Mouse (Mus musculus): ENCODE results near the gene Dnm2. TPM values are rescaled to one million over a fixed set of nuclear protein-coding genes. Genes with fewer than 3 reads are reported as not detected.

Dnm2 gene
- polyA plus RNA-seq (2015; fragmentation: Nextera tagmentation; extraction: Ambion mirVana): 75.3 and 79.1 TPM in 2 replicates

- peak within 1 kb of the TSS; percentile 78 for H3K4me3 ChIP-seq (replicated peaks)
- H3K4me2 ChIP-seq: peak within 1 kb of the TSS; percentile 86
- no peaks in the 10 kb centered on the region for H3K9me3 ChIP-seq (replicated peaks)
- peaks cover 30% of the 10 kb centered on the region for H3K4me1 ChIP-seq
- peak within 1 kb of the TSS; percentile 89 for H3K9ac ChIP-seq
- ATAC-seq (replicated peaks; ENCODE audit: low FRiP score): peak; percentile 99
- under 1% methylated on average over 82 of the region's 82 CpGs for WGBS
- H3K27ac ChIP-seq: peak within 1 kb of the TSS; percentile 92
- H3K27me3 ChIP-seq: no peaks in the 10 kb centered on the region
- H3K36me3 ChIP-seq: peaks cover 23% of the 10 kb centered on the region
These were observed at the start of gene Dnm2 for GRCm38 (mm10) chr9:21424631-21425555. TSS of gene Dnm2 (plus strand) at chr9:21424908.

- Histone ChIP-seq H3K4me1 (peaks cover 5% of the 10 kb centered on the region; the same call in 1 of the 2 replicates), H3K9me3 (replicated peaks) (no peaks in the 10 kb centered on the region), H3K27ac (no peak overlapping the region), H3K4me2 (no peak overlapping the region), H3K4me3 (replicated peaks) (no peak overlapping the region), H3K36me3 (peaks cover 37% of the 10 kb centered on the region), H3K27me3 (no peaks in the 10 kb centered on the region), H3K9ac (no peak overlapping the region)
- WGBS: 84% methylated on average over 3 of the region's 3 CpGs
- no peak for ATAC-seq (replicated peaks; ENCODE audit: low FRiP score)
These were observed 45.5 kb upstream of the Dnm2 start for GRCm38 (mm10) chr9:21379195-21379594.

GRCm38 (mm10) chr9:21380868-21381267 is 43.8 kb upstream of the Dnm2 start:
- no peak overlapping the region for H3K4me2 ChIP-seq
- no peak for ATAC-seq (replicated peaks; ENCODE audit: low FRiP score)
- H3K4me3 ChIP-seq (replicated peaks): no peak overlapping the region

GRCm38 (mm10) chr9:21383966-21384365 is 40.7 kb upstream of the Dnm2 start:
- H3K36me3 ChIP-seq: peaks cover 30% of the 10 kb centered on the region
- no peak overlapping the region for H3K27ac ChIP-seq
- no peak for ATAC-seq (replicated peaks; ENCODE audit: low FRiP score)
- H3K27me3 ChIP-seq: no peaks in the 10 kb centered on the region
- no peak overlapping the region for H3K4me3 ChIP-seq (replicated peaks)
- no peak overlapping the region for H3K9ac ChIP-seq
- no peaks in the 10 kb centered on the region for H3K9me3 ChIP-seq (replicated peaks)
- H3K4me2 ChIP-seq: no peak overlapping the region
- H3K4me1 ChIP-seq: peaks cover 2% of the 10 kb centered on the region; the same call in 1 of the 2 replicates

More at GRCm38 (mm10) chr9:21380868-21381267, 43.8 kb upstream of the Dnm2 start:
- Histone ChIP-seq H3K9me3 (replicated peaks) (no peaks in the 10 kb centered on the region), H3K9ac (no peak overlapping the region), H3K27ac (no peak overlapping the region), H3K4me1 (peaks cover 5% of the 10 kb centered on the region; the same call in 1 of the 2 replicates), H3K36me3 (peaks cover 27% of the 10 kb centered on the region), H3K27me3 (no peaks in the 10 kb centered on the region)

- no peak overlapping the region for H3K4me2 ChIP-seq
- no peak overlapping the region for H3K4me3 ChIP-seq (replicated peaks)
- no peaks in the 10 kb centered on the region for H3K9me3 ChIP-seq (replicated peaks)
- H3K4me1 ChIP-seq: no peaks in the 10 kb centered on the region
- 89% methylated on average over 10 of the region's 10 CpGs for WGBS
- H3K27ac ChIP-seq: no peak overlapping the region
- H3K9ac ChIP-seq: no peak overlapping the region
- ATAC-seq (replicated peaks; ENCODE audit: low FRiP score): no peak
- no peaks in the 10 kb centered on the region for H3K27me3 ChIP-seq
- H3K36me3 ChIP-seq: peaks cover 100% of the 10 kb centered on the region
These were observed 32.0 kb upstream of the Dnm2 start for GRCm38 (mm10) chr9:21392646-21393175.

- 83% methylated on average over 3 of the region's 3 CpGs for WGBS
- no peak for ATAC-seq (replicated peaks; ENCODE audit: low FRiP score)
- Histone ChIP-seq H3K4me2 (no peak overlapping the region), H3K36me3 (peaks cover 100% of the 10 kb centered on the region), H3K4me1 (no peaks in the 10 kb centered on the region), H3K27ac (no peak overlapping the region), H3K9ac (no peak overlapping the region), H3K27me3 (no peaks in the 10 kb centered on the region), H3K9me3 (replicated peaks) (no peaks in the 10 kb centered on the region), H3K4me3 (replicated peaks) (no peak overlapping the region)
These were observed 29.0 kb upstream of the Dnm2 start for GRCm38 (mm10) chr9:21395692-21396091.

GRCm38 (mm10) chr9:21397170-21397569 is 27.5 kb upstream of the Dnm2 start:
- H3K27me3 ChIP-seq: no peaks in the 10 kb centered on the region
- ATAC-seq (replicated peaks; ENCODE audit: low FRiP score): no peak
- WGBS: 90% methylated on average over 3 of the region's 3 CpGs
- no peak overlapping the region for H3K27ac ChIP-seq
- H3K9ac ChIP-seq: no peak overlapping the region
- H3K4me2 ChIP-seq: no peak overlapping the region
- H3K36me3 ChIP-seq: peaks cover 99% of the 10 kb centered on the region
- no peak overlapping the region for H3K4me3 ChIP-seq (replicated peaks)
- H3K4me1 ChIP-seq: no peaks in the 10 kb centered on the region
- no peaks in the 10 kb centered on the region for H3K9me3 ChIP-seq (replicated peaks)

- H3K4me3 ChIP-seq (replicated peaks): no peak overlapping the region
- no peaks in the 10 kb centered on the region for H3K9me3 ChIP-seq (replicated peaks)
- no peaks in the 10 kb centered on the region for H3K4me1 ChIP-seq
- H3K36me3 ChIP-seq: peaks cover 99% of the 10 kb centered on the region
- H3K27ac ChIP-seq: no peak overlapping the region
- H3K4me2 ChIP-seq: no peak overlapping the region
- no peak overlapping the region for H3K9ac ChIP-seq
- 94% methylated on average over 9 of the region's 9 CpGs for WGBS
- no peak for ATAC-seq (replicated peaks; ENCODE audit: low FRiP score)
- H3K27me3 ChIP-seq: no peaks in the 10 kb centered on the region
These were observed 23.7 kb upstream of the Dnm2 start for GRCm38 (mm10) chr9:21401042-21401441.

- Histone ChIP-seq H3K36me3 (peaks cover 93% of the 10 kb centered on the region), H3K4me2 (no peak overlapping the region), H3K4me3 (replicated peaks) (no peak overlapping the region), H3K9me3 (replicated peaks) (no peaks in the 10 kb centered on the region), H3K27me3 (no peaks in the 10 kb centered on the region), H3K27ac (no peak overlapping the region), H3K4me1 (no peaks in the 10 kb centered on the region), H3K9ac (no peak overlapping the region)
- no peak for ATAC-seq (replicated peaks; ENCODE audit: low FRiP score)
- 90% methylated on average over 11 of the region's 11 CpGs for WGBS
These were observed 21.9 kb upstream of the Dnm2 start for GRCm38 (mm10) chr9:21402764-21403253.

- Histone ChIP-seq H3K36me3 (peaks cover 84% of the 10 kb centered on the region), H3K27ac (no peak overlapping the region), H3K4me1 (no peaks in the 10 kb centered on the region), H3K27me3 (no peaks in the 10 kb centered on the region), H3K4me3 (replicated peaks) (no peak overlapping the region), H3K4me2 (no peak overlapping the region), H3K9ac (no peak overlapping the region), H3K9me3 (replicated peaks) (no peaks in the 10 kb centered on the region)
- WGBS: 94% methylated on average over 5 of the region's 5 CpGs
- ATAC-seq (replicated peaks; ENCODE audit: low FRiP score): no peak
These were observed 21.0 kb upstream of the Dnm2 start for GRCm38 (mm10) chr9:21403745-21404144.

GRCm38 (mm10) chr9:21405525-21405924 is 19.2 kb upstream of the Dnm2 start:
- 67% methylated on average over 4 of the region's 4 CpGs for WGBS
- no peaks in the 10 kb centered on the region for H3K4me1 ChIP-seq
- H3K36me3 ChIP-seq: peaks cover 66% of the 10 kb centered on the region
- H3K4me3 ChIP-seq (replicated peaks): no peak overlapping the region
- H3K4me2 ChIP-seq: no peak overlapping the region
- no peak overlapping the region for H3K9ac ChIP-seq
- H3K9me3 ChIP-seq (replicated peaks): no peaks in the 10 kb centered on the region
- H3K27me3 ChIP-seq: no peaks in the 10 kb centered on the region
- ATAC-seq (replicated peaks; ENCODE audit: low FRiP score): no peak
- no peak overlapping the region for H3K27ac ChIP-seq

GRCm38 (mm10) chr9:21407951-21408350 is 16.8 kb upstream of the Dnm2 start:
- Histone ChIP-seq H3K4me1 (peaks cover 15% of the 10 kb centered on the region), H3K4me3 (replicated peaks) (no peak overlapping the region), H3K9ac (no peak overlapping the region), H3K27me3 (no peaks in the 10 kb centered on the region), H3K9me3 (replicated peaks) (no peaks in the 10 kb centered on the region), H3K4me2 (no peak overlapping the region), H3K36me3 (peaks cover 43% of the 10 kb centered on the region), H3K27ac (no peak overlapping the region)
- no peak for ATAC-seq (replicated peaks; ENCODE audit: low FRiP score)
- WGBS: 11% methylated on average over 4 of the region's 4 CpGs

All from kidney, embryonic 15.5 days (tissue).